Mouse (Mus musculus): ENCODE measurements at regions not wholly inside any gene's neighbourhood (a gene's known extent, or its start where the extent isn't known, plus 50 kb on each side); places are given as distances from the start of the nearest gene placed in this dataset.
"Not testable (repeated sequence)": the region's sequence is repeated elsewhere in the genome, so short reads cannot be mapped to it uniquely, and the experiment has no call there.

DNA sequence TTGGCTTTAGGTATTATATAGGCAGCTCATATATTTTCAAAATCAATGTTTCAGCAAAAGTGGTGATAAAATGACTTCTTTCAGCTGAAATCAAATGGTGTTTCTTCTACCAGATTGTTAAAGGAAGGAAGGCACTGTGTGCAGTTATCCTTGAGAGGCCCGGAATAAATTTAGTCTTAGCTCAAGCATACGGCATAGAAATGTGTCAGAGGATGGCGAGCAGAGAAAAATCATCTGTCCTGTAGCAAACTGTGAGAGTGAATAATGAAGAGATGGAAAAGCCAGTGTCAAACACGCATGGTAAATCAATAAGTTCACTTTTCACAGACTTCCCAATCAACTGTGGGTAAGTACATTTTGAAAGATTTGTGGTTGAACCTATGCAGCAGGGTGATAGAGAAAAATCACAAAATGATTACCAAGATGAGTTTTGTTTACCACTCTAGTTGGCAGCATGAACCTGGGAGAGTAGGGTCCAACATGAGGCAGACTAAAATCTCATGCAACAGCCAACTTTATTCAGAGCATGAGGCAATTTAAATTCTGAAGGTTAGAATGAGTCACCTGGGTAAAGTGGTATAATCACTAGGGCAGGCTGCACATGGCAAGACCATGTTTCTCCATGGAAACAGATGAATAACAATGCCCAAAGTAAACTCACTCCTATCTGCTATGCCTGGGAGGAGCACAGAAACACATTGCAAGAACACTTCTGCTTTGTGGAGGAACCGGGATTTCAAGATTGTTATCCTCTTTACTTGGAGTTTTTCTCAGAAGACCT lies 55.7 kb downstream of the AI429214 start:
- DNase-seq (ENCODE audit: low read depth in 2 of 2, low spot score in 2 of 2): no peak

DNA sequence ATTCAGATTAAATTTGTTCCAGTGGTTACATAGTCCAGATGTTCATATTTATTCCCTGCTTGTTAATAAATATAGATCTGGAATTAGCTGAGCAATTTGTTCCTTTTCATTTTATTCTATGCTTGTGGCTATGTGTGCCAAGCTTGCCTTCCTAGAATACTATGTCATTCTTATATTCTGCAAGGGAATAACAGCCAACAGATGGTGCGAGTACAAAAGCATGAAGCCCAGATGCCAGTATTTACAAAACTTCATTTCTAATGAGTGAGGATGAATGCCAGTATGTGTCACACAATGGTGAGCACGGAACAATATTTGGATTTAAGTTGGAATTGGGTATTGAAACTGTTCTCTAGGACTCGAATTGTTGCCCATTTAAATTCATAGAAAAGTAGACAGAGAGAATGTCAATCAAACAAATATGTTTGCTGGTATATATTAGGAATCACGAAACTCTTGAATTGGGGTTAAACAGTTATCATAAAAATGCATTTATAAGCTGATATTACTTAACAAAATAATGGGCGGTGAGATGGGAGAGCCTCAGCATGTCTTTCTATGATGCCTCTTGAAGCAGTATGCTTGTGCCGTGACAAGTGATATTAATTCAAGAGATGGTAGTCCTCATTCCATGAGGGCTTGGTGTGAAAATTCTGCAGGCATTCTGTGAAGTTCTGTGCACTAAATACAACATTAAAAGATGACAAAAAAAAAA lies 56.7 kb downstream of the AI429214 start:
- no peak for DNase-seq (ENCODE audit: low read depth in 2 of 2, low spot score in 2 of 2)

DNA sequence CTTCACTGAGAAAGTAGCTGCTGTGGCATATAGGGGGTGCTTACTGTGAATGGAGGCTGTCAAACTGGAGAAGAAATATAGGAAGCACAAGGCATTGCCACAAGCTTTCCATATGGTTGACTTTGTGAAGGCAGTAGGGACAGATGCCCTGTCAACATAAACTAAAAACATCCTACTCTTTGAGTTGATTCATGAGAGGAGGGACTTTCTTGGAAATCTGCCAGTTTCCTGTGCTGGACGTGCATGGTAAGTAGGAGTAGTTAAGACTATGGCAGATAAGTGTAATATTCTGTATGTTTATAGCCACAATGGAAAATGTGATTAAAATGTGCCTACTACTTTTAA lies 57.3 kb downstream of the AI429214 start:
- DNase-seq (ENCODE audit: low read depth in 2 of 2, low spot score in 2 of 2): no peak

DNA sequence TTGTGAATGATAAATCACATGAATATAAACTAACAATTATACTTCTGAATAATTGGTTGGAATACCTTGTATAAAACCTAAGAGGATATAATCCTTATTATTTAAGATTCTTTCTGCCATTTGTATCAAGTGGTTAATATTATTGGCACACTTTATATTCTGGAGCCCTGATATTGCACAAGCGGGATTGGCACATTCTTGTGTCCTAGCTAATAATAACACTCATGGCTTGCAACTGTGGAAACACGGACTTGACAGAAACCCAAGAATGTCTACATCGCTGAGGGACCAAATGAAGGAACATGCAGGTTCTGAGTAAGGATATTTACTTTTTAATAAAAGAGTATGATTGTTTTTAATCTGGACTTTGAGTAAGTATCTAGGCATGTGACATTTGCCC lies 63.0 kb downstream of the AI429214 start:
- DNase-seq (ENCODE audit: low read depth in 2 of 2, low spot score in 2 of 2): no peak

DNA sequence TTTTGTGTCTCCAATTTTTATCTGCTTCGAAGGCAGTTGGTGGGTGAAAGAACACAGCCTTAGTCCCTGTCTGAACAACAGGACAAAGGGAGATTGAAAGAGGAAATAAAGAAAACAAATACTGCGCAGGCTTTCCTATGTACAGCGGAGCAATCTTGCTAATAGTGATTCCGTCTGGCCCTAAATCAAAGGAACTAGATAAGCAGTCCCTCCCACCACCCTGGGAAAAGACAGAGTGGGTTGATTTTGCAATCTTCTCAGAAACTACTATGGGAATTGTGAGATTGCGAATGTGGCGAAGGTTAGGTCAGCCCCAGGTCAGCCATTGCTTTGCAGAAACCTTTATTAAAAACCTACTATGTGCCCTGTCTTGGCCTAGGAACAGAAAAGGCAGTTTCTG lies 65.0 kb downstream of the AI429214 start:
- DNase-seq (ENCODE audit: low read depth in 2 of 2, low spot score in 2 of 2): no peak

DNA sequence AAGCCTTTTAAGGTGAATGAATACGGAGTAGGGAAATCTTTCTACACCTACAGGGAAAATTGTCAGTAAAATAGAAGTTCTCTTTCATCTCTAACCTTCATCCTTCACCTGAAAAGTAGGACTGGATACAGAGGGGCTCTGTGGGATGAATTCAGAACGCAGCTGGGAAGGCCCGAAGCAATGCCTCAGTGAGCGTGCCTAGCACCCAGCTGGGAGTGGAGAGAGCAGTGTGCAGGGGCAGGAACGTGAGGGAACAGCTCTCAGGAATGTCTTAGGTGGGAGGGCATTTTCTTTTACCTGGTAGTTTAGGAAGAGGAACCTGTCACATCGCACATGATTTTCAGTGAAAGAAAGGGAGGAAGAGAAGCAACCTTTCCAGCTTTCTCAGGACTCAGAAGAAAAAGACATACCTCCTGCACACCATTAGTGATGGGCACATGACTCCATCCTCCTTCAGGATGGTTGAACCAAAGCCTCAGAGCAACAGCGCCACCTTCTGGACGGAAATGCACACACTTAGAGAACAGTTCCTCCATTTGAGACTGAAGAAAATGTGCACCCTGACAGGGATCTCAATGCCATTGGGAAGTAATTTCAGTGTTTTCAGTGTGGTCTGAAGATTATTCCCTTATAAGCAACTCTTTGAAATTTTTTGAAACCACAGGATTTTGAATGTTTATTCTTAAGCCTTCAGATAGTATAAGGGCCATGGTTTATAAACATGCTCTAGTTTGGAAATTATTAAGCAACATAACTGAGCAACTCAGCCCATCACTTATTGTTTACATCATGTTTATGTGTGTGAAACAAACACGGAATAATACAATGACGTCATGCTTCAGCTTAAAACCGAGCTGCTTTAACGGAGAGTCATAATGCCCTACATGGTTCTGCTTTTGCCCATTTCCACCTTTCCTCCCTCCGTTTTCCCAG lies 68.9 kb downstream of the AI429214 start:
- DNase-seq (ENCODE audit: low read depth in 2 of 2, low spot score in 2 of 2): no peak

DNA sequence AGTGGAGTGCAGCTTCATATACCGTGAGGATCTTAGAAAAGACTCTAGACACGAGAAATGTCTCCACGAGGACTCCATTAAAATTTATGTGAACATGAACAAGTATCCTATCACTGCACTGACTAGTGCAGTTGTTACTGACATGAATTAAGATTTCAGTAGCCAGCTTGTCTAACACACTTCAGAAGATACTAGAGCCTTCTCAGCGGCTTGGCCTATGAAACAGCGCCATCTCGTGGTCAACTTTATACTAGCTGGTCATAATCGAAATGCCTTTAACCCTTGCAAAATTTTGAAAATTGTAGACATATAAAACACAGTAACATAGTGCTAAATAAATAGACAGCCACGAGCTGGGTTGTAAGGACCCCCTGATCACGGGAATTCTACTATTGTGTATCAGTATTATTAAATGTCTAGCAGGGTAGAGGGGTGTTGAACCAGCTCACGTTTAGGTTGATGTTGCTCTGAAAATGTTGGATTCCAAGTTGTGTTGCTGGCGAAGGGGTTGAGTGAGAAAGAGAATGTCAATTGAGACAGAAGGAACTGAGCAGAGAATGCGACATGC lies 70.4 kb downstream of the AI429214 start:
- peak in 1 of 2 experiments; percentile 13 for DNase-seq (ENCODE audit: low read depth in 2 of 2, low spot score in 2 of 2)

DNA sequence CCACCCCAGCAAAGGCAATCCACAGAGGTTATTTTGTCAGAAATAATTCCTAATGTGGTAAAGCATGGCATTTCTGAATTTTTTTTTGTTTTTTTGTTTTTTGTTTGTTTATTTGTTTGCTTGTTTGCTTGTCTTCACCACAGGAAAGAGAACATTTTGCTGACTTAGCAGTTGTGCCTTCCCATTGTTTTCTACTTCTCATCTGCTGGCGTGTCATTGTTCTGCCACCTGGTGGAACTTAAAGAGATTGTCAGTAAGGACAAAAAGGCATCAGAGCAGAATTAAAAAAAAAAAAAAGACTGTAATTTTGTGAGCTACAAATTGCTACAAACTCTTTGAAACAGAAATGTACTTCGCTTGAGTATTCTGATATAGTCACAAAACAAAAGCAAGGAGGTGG lies 79.5 kb downstream of the AI429214 start:
- no peak for DNase-seq (ENCODE audit: low read depth in 2 of 2, low spot score in 2 of 2)

DNA sequence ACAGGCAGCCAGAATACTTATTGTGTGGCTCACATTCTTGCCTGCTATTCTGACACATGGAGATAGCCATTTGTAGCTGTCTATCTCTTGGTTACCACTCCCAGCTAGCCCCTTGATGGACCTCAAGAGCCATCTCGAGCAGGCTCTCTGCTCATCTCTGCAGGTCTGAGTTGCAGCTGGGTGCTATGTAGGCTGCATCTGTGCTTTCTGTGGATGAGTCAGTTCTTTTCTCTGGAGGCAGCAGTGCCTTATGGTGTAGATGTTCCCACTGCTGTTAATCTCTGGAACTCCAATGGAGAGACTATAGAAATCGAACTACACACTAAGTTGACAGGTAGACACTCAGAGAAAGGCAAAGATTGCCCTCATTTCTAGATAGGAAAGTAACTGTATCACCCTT lies 106.3 kb downstream of the AI429214 start:
- DNase-seq (ENCODE audit: low read depth in 2 of 2, low spot score in 2 of 2): no peak

DNA sequence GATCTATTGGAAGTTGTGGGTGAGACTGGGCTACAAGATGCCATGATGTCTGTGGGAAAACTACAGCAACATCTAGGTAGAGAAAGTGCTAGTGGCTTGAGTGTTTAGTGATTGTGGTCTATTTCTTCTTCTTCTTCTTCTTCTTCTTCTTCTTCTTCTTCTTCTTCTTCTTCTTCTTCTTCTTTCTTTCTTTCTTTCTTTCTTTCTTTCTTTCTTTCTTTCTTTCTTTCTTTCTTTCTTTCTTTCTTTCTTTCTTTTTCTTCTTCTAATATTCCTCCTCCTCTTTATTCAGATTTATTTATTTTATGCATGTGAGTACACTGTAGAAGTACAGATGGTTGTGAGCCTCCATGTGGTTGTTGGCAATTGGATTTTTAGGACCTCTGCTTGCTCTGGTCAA lies 119.0 kb downstream of the AI429214 start:
- not testable (repeated sequence) for DNase-seq (ENCODE audit: low read depth in 2 of 2, low spot score in 2 of 2)

DNA sequence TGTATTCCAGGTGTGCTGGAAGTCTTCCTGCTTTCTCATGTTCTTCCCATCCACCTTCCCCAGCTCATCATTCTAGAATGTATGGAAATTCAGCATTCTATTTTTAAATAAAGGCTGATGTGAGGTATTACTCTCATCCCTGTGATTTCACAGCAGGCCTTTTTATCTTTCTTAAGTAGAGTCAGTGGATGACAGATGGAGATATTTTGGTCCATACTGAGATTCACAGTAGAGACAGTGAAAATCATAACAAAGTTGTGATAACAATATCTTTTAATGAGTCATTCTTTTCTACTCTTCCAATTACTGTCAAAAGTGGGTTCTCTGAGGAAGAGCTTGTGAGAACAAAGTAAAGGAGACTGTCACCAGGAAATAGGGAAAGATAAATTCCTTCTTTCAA lies 132.4 kb downstream of the AI429214 start:
- no peak for DNase-seq (ENCODE audit: low read depth in 2 of 2, low spot score in 2 of 2)

DNA sequence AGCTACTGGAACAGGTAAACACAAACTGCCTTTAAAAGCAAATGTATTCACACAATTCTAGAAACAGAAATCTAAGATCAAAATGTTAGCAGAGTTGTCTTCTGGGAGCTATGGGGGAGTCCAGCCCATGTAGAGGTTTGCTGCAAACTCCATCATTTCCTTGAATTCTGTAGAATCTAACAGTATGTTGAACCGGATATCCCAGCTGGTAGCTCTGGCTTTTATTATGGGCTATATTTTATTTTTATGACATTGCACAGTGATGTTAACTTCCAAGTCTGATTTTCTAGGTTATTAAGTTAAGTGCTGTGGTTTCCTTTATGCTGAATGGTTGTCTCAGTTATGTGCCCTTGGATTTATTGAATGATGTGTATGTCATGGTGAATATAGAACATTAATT lies 136.3 kb downstream of the AI429214 start:
- no peak for DNase-seq (ENCODE audit: low read depth in 2 of 2, low spot score in 2 of 2)

DNA sequence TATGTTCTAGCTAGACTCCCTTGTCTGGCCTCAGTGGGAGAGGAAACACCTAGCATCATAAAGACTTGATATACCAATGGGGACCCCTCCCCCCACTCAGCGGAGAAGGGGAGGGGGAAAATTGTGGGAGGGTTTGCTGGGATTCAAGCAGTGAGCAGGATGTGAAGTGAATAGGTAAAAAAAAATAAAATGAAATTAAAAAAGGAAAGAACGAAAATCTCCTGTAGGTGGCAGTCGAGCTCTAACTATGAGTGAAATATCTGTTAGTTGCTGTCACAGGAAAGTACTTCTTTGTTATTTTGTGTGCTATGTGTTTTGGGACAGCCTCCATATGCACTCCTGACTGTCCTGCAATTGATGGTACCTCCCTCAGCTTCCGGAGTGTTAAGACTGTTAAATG lies 138.6 kb downstream of the AI429214 start:
- DNase-seq (ENCODE audit: low read depth in 2 of 2, low spot score in 2 of 2): no peak

DNA sequence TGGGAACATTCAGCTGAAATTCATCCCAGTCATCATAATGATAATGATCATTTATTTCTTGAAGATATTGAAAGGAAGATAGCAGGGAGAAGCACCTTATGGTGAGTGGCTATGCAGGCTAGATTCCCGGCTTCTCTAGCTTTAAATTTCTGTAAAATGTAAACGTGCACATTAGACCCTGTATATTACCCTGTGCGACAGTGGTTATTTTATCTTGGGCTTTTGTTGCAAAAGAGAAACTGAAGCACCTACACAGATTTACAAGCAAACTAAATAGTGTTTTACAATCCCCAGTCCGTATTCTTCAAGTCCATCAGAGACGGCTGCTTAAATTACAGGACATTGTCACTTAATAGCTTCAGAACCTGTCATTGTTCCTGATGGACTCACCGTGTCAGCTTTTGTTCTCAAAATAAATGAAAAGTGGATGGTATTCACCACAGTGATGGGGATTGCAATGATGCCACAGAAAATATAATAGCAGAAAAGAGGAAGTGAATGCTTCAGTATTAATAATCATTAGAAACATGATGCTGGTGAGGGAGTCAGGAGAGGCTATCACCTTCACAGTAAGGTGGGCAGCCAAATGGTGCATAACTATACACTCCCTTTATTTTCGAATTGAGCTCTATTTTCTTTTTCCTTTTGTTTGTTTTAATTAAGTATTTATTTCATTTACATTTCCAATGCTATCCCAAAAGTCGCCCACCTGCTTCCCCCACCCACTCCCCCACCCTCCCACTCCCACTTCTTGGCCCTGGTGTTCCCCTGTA lies 141.0 kb downstream of the AI429214 start:
- DNase-seq (ENCODE audit: low read depth in 2 of 2, low spot score in 2 of 2): no peak

DNA sequence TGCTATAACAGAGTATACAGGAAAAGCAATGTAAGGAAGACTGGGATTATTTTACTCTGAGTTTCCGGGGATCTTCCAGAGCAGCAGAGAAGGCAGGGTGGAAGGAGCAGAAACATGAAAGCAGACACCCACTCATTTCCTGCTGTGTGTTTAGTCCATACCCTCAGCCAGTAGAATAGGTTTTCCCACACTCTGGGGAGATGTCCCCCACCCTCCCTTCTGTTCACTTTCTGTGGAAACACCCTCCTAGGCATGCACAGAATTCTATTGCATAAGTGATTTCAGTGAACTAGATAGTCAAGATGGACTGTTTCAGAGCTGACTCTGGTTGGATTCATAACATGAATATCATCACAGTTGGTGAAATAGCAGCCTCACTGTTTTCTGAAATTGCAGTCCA lies 156.9 kb downstream of the AI429214 start:
- no peak for DNase-seq (ENCODE audit: low read depth in 2 of 2, low spot score in 2 of 2)

DNA sequence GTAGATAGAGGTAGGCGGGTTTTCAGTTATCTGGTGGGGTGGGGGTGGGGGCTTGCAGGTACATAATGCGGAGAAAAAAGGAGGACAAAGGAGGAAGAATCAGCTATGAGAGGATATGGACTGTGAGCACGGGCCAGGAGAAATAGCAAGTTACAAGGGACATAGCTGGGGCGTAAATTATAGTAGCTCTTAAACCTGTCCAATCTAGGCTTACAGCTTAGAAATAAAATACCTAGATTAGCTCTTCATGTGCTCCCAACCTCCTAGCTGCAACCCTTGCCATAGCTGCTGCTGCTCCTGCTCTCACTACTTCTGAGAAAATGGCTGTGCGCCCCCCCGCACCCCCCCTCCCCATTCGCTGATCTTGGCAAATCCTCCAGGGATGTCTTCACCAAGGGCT lies 161.0 kb downstream of the AI429214 start:
- no peak for DNase-seq (ENCODE audit: low read depth in 2 of 2, low spot score in 2 of 2)

DNA sequence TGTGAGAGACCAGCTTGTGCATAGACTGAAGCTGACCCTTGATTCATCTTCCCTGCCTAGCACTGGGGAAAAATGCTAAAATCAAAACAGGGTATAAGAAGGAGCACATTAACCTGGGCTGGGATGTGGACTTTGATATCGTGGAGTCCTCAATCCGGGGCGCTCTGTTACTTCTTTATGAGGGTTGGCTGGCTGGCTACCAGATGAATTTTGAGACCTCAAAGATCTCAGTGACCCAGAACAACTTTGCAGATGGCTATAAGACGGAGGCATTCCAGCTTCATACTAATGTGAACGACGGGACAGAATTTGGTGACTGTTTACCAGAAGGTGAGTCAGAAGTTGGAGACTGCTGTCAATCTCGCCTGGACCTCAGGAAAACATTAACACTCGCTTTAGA lies 161.5 kb downstream of the AI429214 start:
- no peak for DNase-seq (ENCODE audit: low read depth in 2 of 2, low spot score in 2 of 2)

DNA sequence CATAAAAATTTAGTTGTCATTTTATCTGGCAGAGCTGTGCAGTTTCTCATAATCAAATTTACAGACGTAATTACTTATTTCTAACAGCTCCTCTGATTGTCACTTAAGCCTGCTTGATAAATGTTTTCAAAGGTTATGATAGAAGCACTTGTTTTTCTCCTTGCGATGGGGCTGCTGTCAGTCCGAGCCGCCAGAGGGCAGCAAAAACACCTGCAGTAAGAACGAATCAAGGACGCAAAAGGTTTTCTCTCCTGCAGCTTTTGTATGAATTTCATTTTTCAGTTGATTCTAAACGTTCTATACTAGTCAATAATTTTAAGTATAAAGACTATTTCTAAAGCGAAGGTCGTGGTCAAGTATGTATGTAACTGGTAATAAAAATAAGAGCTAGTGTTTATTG lies 166.1 kb downstream of the AI429214 start:
- DNase-seq (ENCODE audit: low read depth in 2 of 2, low spot score in 2 of 2): no peak

DNA sequence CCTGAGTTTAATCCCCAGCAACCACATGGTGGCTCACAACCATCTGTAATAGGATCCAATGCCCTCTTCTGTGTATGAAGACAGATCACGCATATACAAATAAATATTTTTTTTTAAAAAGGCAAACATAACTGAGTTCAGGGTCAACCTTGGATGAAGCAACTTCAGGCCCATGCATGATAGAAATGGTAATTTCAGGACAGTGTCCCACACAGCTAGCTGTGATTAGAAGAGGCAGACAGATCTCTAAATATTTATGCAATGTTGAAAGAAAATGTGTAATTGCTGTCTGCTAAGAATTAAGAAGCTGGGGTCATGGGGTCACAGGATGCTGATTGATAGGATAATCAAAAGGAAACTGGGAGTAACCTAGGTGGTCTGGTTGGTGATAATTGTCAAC lies 203.5 kb downstream of the AI429214 start:
- DNase-seq (ENCODE audit: low read depth in 2 of 2, low spot score in 2 of 2): no peak

DNA sequence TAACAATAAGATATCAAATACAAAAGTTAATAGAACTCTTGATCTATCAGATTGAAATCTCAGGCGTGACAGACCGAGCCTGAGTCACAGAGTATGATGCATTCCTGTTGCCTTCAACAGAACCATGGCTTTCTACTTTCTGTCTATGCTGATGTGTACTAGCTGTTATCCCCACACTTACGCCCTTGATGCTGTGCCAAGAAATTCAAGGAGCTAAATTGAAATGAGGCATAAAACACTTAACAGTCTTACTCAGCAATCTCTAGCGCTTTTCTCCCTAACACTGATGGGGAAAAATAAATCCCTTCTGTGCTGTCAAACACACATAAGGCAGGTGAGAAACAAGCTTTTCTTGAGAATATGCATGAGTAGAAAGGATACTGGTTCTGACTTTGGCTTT lies 222.5 kb downstream of the AI429214 start:
- DNase-seq (ENCODE audit: low read depth in 2 of 2, low spot score in 2 of 2): no peak

DNA sequence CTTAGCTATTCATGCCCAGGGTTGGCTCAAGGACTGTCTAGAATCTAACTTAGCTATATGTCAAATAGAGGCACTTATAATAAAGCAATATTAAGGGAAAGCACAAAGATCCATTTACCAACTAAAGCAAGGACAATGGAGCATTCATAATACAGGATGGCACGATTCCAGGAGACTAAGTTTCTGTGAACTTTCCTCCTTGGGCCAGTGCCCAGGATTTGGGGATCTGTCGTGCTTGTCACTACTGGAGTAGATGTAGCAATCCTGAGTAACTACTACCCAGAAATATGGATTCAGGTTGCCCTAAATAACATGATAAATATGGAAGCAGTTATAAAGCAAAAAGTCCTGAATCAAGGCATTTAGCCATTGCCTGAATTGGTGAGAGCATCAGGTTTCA lies 233.7 kb downstream of the AI429214 start:
- DNase-seq (ENCODE audit: low read depth in 2 of 2, low spot score in 2 of 2): no peak

All from CD8-positive naive resting alpha-beta T cell, adult 2 months (primary cell).